Mouse (Mus musculus): ENCODE data around the gene Atf6.

GRCm38 (mm10) chr1:170697771-170698356 is 169.7 kb downstream of the Atf6 start:
- no peak for TF ChIP-seq CTCF (IDR thresholded peaks at IDR 0.05; ENCODE audit: low read depth, low read length)
- TF ChIP-seq POLR2A (IDR thresholded peaks at IDR 0.05; ENCODE audit: extremely low read depth, insufficient read depth, low read length), result no peak

Data from liver, adult 2 months (tissue).